Mouse (Mus musculus) central nervous system, embryonic 11.5 days (tissue): ENCODE results near the gene Ak8. TPM values are rescaled to one million over a fixed set of nuclear protein-coding genes. Genes with fewer than 3 reads are reported as not detected.

Source experiments
- polyA plus RNA-seq: library from polyadenylated mRNA; depleted of rRNA; stranded (reverse); fragments of >200 nt; gene quantifications from 2 replicates; pipeline ENCODE4 v1.2.3, GENCODE M21; 2012; rRNA removed

Gene Ak8
- polyA plus RNA-seq: 0.29 and 0.39 TPM in 2 replicates

GRCm38 (mm10) chr2:28699361-28700335 lies at the start of gene Ak8, which contains the start of gene Spaca9:
TSS of gene Ak8 (plus strand) at chr2:28700164.
TSS of gene Spaca9 (minus strand) at chr2:28699727.

DNA sequence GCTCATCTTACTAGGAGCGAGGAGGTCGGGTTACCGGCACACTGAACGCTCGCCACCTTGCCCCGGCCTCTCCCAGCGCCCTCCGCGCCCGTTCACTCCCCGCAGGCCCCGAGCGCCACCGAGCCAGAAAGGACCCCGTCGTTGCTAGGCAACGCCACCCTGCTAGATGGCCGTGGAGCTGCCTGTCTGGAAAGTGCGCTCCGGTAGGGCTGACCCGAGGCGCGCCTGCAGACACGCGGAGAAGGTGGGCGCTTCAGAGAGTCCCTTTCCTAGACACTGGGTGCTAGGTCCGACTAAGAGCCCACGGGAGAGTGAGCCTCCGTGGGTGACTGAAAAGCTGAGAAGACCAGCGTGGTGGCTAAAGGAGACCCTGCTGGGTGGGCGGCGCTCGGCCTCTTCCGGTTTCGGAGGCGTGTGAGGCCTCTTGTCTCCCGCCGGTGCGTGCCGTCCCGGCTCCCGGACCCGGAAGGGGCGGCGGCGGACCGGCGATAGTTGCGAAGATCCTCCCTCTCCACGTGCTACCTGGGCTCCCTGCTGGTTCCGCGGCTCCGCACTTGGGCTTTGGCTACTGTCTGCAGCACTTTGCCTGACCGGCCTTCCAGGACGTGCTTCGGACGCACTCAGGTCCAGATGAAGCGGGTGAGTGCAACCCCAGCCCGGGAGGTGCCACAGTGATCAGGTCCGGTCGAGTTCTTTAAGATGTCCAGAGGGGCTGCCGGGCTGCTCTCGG lies 140.4 kb downstream of the Ak8 start, which contains the start of the genes Gtf3c4 and Ddx31:
Gene Gtf3c4 (minus strand): TSS at position 139 of the 730 bp plus-strand sequence.
Gene Ddx31 (plus strand): TSS at position 185 of the 730 bp plus-strand sequence.

Other genes with a start within 250 kb of the Ak8 start
- gene 1700007K13Rik, start 233.8 kb upstream of the Ak8 start, polyA plus RNA-seq: 0.40 and 0.55 TPM in 2 replicates
- gene Mrps2, start 232.1 kb upstream of the Ak8 start, polyA plus RNA-seq: 27.8 and 52.9 TPM in 2 replicates
- 0.41 and 0.81 TPM in 2 replicates for gene Gbgt1, start 203.3 kb upstream of the Ak8 start, polyA plus RNA-seq
- 0.42 and 0.97 TPM in 2 replicates for gene Gm10134, start 194.1 kb upstream of the Ak8 start, polyA plus RNA-seq
- gene Ralgds, start 187.0 kb upstream of the Ak8 start, polyA plus RNA-seq: 76.5 and 84.6 TPM in 2 replicates
- gene Cel, start 136.8 kb upstream of the Ak8 start, polyA plus RNA-seq: 0.02 and 0.06 TPM in 2 replicates
- gene Gtf3c5, start 116.4 kb upstream of the Ak8 start, polyA plus RNA-seq: 52.6 and 56.7 TPM in 2 replicates
- 5.2 and 5.5 TPM in 2 replicates for gene Gfi1b, start 78.2 kb upstream of the Ak8 start, polyA plus RNA-seq
- 21.7 and 25.1 TPM in 2 replicates for gene Tsc1, start 58.9 kb upstream of the Ak8 start, polyA plus RNA-seq
- 1.1 and 1.5 TPM in 2 replicates for gene Spaca9, start 437 bp upstream of the Ak8 start, polyA plus RNA-seq
- gene Gtf3c4, start 140.2 kb downstream of the Ak8 start, polyA plus RNA-seq: 26.6 and 27.2 TPM in 2 replicates
- gene Ddx31, start 140.2 kb downstream of the Ak8 start, polyA plus RNA-seq: 13.2 and 13.9 TPM in 2 replicates
- gene Barhl1, start 216.5 kb downstream of the Ak8 start, polyA plus RNA-seq: 8.5 and 13.6 TPM in 2 replicates